Mouse (Mus musculus) adrenal gland, adult 2 months (tissue): ENCODE results near the gene Rnf8. TPM values are rescaled to one million over a fixed set of nuclear protein-coding genes. Genes with fewer than 3 reads are reported as not detected.

Experiments used
- DNase-seq: peaks from one replicate; pipeline ENCODE4 v3.0.0; 2021
- polyA plus RNA-seq: library from polyadenylated mRNA; depleted of rRNA; stranded (reverse); fragments of >200 nt; gene quantifications from 2 replicates; pipeline ENCODE4 v1.2.3, GENCODE M21; 2012
- total RNA-seq, 2 experiments: library from RNA; stranded (reverse); gene quantifications; 2 replicates each; pipeline ENCODE4 v1.2.3; 2021

Rnf8 gene
- total and polyA plus RNA-seq, 3 experiments: 31.2 to 54.3 (median 35.0) TPM

- no peak for DNase-seq
Observed at GRCm38 (mm10) chr17:29623488-29623887, 8.9 kb downstream of the Rnf8 start.

- DNase-seq: no peak
Observed at GRCm38 (mm10) chr17:29627285-29627684, 12.7 kb downstream of the Rnf8 start.

GRCm38 (mm10) chr17:29628946-29629345, 14.4 kb downstream of the Rnf8 start:
- DNase-seq: no peak

- no peak for DNase-seq
Observed at GRCm38 (mm10) chr17:29629620-29630019, 15.0 kb downstream of the Rnf8 start.

GRCm38 (mm10) chr17:29632312-29632711, 17.7 kb downstream of the Rnf8 start:
- no peak for DNase-seq

GRCm38 (mm10) chr17:29635492-29635891, 20.9 kb downstream of the Rnf8 start:
- no peak for DNase-seq

GRCm38 (mm10) chr17:29636118-29636517, 21.5 kb downstream of the Rnf8 start:
- DNase-seq: peak; percentile 42

- no peak for DNase-seq
Observed at GRCm38 (mm10) chr17:29637377-29637776, 22.8 kb downstream of the Rnf8 start.

- no peak for DNase-seq
Observed at GRCm38 (mm10) chr17:29637895-29638294, 23.3 kb downstream of the Rnf8 start.

GRCm38 (mm10) chr17:29640971-29641370, 26.4 kb downstream of the Rnf8 start:
- DNase-seq: peak; percentile 83

GRCm38 (mm10) chr17:29642219-29642618, 27.6 kb downstream of the Rnf8 start:
- DNase-seq: no peak

- DNase-seq: no peak
Observed at GRCm38 (mm10) chr17:29658249-29658648, 43.7 kb downstream of the Rnf8 start.

GRCm38 (mm10) chr17:29660076-29660761, 45.6 kb downstream of the Rnf8 start, which contains the start of gene Cmtr1:
TSS of gene Cmtr1 (plus strand) at chr17:29660595.
- DNase-seq: peak; percentile 99

- no peak for DNase-seq
Observed at GRCm38 (mm10) chr17:29660762-29661391, 46.3 kb downstream of the Rnf8 start.

- no peak for DNase-seq
Observed at GRCm38 (mm10) chr17:29662145-29662544, 47.6 kb downstream of the Rnf8 start.

GRCm38 (mm10) chr17:29668051-29668986, 53.7 kb downstream of the Rnf8 start:
- peak; percentile 65 for DNase-seq

GRCm38 (mm10) chr17:29669030-29669429, 54.4 kb downstream of the Rnf8 start:
- no peak for DNase-seq

- DNase-seq: peak; percentile 59
Observed at GRCm38 (mm10) chr17:29669936-29670335, 55.3 kb downstream of the Rnf8 start.

- DNase-seq: no peak
Observed at GRCm38 (mm10) chr17:29671021-29671420, 56.4 kb downstream of the Rnf8 start.

- no peak for DNase-seq
Observed at GRCm38 (mm10) chr17:29673325-29673724, 58.7 kb downstream of the Rnf8 start.

- no peak for DNase-seq
Observed at GRCm38 (mm10) chr17:29678526-29678925, 63.9 kb downstream of the Rnf8 start.

GRCm38 (mm10) chr17:29679038-29679767, 64.6 kb downstream of the Rnf8 start:
- no peak for DNase-seq
